Mouse (Mus musculus) heart, embryonic 11.5 days (tissue): ENCODE data around the gene Dync1li1. TPM values are rescaled to one million over a fixed set of nuclear protein-coding genes. Genes with fewer than 3 reads are reported as not detected.

Experiments used
- ATAC-seq: fragments of 200-750 bp; cut with Nextera tagmentation; replicated peaks from 2 replicates; pipeline ENCODE4 v1.8.0; 2017; ENCODE audit warnings: moderate library complexity; ENCODE audit not compliant: insufficient number of reproducible peaks, low FRiP score, low TSS enrichment
- H3K27ac ChIP-seq: fragments of 300-500 bp; sonication (generic); 2 replicates; pipeline ENCODE4 v1.5.1; 2014; ENCODE audit warnings: mild to moderate bottlenecking, low read depth, low read length
- H3K27me3 ChIP-seq: fragments of 300-500 bp; sonication (generic); 2 replicates; pipeline ENCODE4 v1.6.1; 2014; ENCODE audit warnings: mild to moderate bottlenecking, low read length, mixed read lengths; ENCODE audit not compliant: control insufficient read depth, insufficient read depth
- H3K36me3 ChIP-seq: fragments of 300-500 bp; sonication (generic); 2 replicates; pipeline ENCODE4 v1.6.1; 2014; ENCODE audit warnings: mild to moderate bottlenecking, low read length, moderate library complexity, mixed read lengths; ENCODE audit not compliant: control insufficient read depth, insufficient read depth
- H3K4me1 ChIP-seq: fragments of 300-500 bp; sonication (generic); 2 replicates; pipeline ENCODE4 v1.6.1; 2014; ENCODE audit warnings: low read length; ENCODE audit not compliant: control insufficient read depth, insufficient read depth
- H3K4me2 ChIP-seq: fragments of 300-500 bp; sonication (generic); 2 replicates; pipeline ENCODE4 v1.6.1; 2014; ENCODE audit warnings: mild to moderate bottlenecking, moderate library complexity
- H3K4me3 ChIP-seq: fragments of 300-500 bp; sonication (generic); 2 replicates; pipeline ENCODE4 v1.5.1; 2014; ENCODE audit warnings: low read depth, low read length
- H3K9ac ChIP-seq: fragments of 300-500 bp; sonication (generic); 2 replicates; pipeline ENCODE4 v1.6.1; 2014; ENCODE audit warnings: mild to moderate bottlenecking, low read depth, low read length, moderate library complexity
- H3K9me3 ChIP-seq: fragments of 300-500 bp; sonication (generic); replicated peaks from 2 replicates; pipeline ENCODE4 v1.6.1; 2016; ENCODE audit warnings: low read length; ENCODE audit not compliant: control insufficient read depth
- WGBS: fragments of 180-500 bp; shearing (Covaris S2); extraction: QIAGEN DNeasy Blood & Tissue Kit; methylation state at CpG from one replicate; pipeline ENCODE4 v1.1.7; 2014; ENCODE audit not compliant: insufficient replicate concordance; 5-methylcytosine and 5-hydroxymethylcytosine counted together
- polyA plus RNA-seq: library from polyadenylated mRNA; unstranded; fragments of >200 nt; fragmentation: Nextera tagmentation; extraction: Ambion mirVana; gene quantifications from 2 replicates; pipeline ENCODE4 v1.2.1, GENCODE M21; 2014

Gene Dync1li1
- polyA plus RNA-seq, 1 experiment from 2014 or later = 76.1 TPM

- H3K36me3 ChIP-seq = peaks cover 5% of the 10 kb centered on the region
- WGBS = 89% methylated on average over 16 of the region's 16 CpGs
- no peak overlapping the region for H3K4me2 ChIP-seq
- no peak overlapping the region for H3K9ac ChIP-seq
- no peak for ATAC-seq
- H3K27me3 ChIP-seq = no peaks in the 10 kb centered on the region
- H3K9me3 ChIP-seq = no peaks in the 10 kb centered on the region
- no peak overlapping the region for H3K4me3 ChIP-seq
- 0 out of 2 replicates have a peak, but pooled peaks cover 5% of the 10 kb centered on the region for H3K4me1 ChIP-seq
- H3K27ac ChIP-seq = no peak overlapping the region
These were observed 11.5 kb downstream of the Dync1li1 start for GRCm38 (mm10) chr9:114699882-114700665.

GRCm38 (mm10) chr9:114701031-114701430 lies 12.4 kb downstream of the Dync1li1 start:
- 0 out of 2 replicates have a peak, but pooled peaks cover 5% of the 10 kb centered on the region for H3K4me1 ChIP-seq
- no peaks in the 10 kb centered on the region for H3K9me3 ChIP-seq
- no peak for ATAC-seq
- H3K27me3 ChIP-seq = no peaks in the 10 kb centered on the region
- no peak overlapping the region for H3K4me2 ChIP-seq
- H3K4me3 ChIP-seq = no peak overlapping the region
- 79% methylated on average over 2 of the region's 2 CpGs for WGBS
- H3K36me3 ChIP-seq = peaks cover 9% of the 10 kb centered on the region
- H3K9ac ChIP-seq = no peak overlapping the region
- no peak overlapping the region; the same call in 1 of the 2 replicates for H3K27ac ChIP-seq

GRCm38 (mm10) chr9:114701921-114702320 lies 13.3 kb downstream of the Dync1li1 start:
- H3K27me3 ChIP-seq = no peaks in the 10 kb centered on the region
- H3K4me1 ChIP-seq = 0 out of 2 replicates have a peak, but pooled peaks cover 5% of the 10 kb centered on the region
- H3K36me3 ChIP-seq = peaks cover 12% of the 10 kb centered on the region
- H3K9me3 ChIP-seq = no peaks in the 10 kb centered on the region
- 74% methylated on average over 4 of the region's 4 CpGs for WGBS
- no peak for ATAC-seq
- H3K27ac ChIP-seq = no peak overlapping the region
- H3K4me3 ChIP-seq = no peak overlapping the region
- no peak overlapping the region for H3K4me2 ChIP-seq
- no peak overlapping the region for H3K9ac ChIP-seq

- no peaks in the 10 kb centered on the region for H3K9me3 ChIP-seq
- ATAC-seq = no peak
- no peak overlapping the region for H3K4me2 ChIP-seq
- H3K4me1 ChIP-seq = 0 out of 2 replicates have a peak, but pooled peaks cover 2% of the 10 kb centered on the region
- 82% methylated on average over 4 of the region's 4 CpGs for WGBS
- H3K4me3 ChIP-seq = no peak overlapping the region
- H3K27me3 ChIP-seq = no peaks in the 10 kb centered on the region
- no peak overlapping the region for H3K9ac ChIP-seq
- H3K27ac ChIP-seq = no peak overlapping the region
- H3K36me3 ChIP-seq = peaks cover 38% of the 10 kb centered on the region
These were observed 19.2 kb downstream of the Dync1li1 start for GRCm38 (mm10) chr9:114707805-114708204.

- WGBS = 75% methylated on average over 7 of the region's 7 CpGs
- Histone ChIP-seq H3K4me3 (no peak overlapping the region), H3K9me3 (no peaks in the 10 kb centered on the region), H3K4me2 (no peak overlapping the region), H3K27ac (no peak overlapping the region), H3K4me1 (no peaks in the 10 kb centered on the region), H3K9ac (no peak overlapping the region), H3K27me3 (no peaks in the 10 kb centered on the region), H3K36me3 (peaks cover 44% of the 10 kb centered on the region)
- no peak for ATAC-seq
These were observed 21.8 kb downstream of the Dync1li1 start for GRCm38 (mm10) chr9:114710345-114710744.

- Histone ChIP-seq H3K4me2 (no peak overlapping the region), H3K27ac (no peak overlapping the region), H3K36me3 (peaks cover 43% of the 10 kb centered on the region), H3K27me3 (no peaks in the 10 kb centered on the region), H3K9ac (no peak overlapping the region), H3K4me1 (no peaks in the 10 kb centered on the region; the same call in 1 of the 2 replicates), H3K9me3 (no peaks in the 10 kb centered on the region), H3K4me3 (no peak overlapping the region)
- 92% methylated on average over 7 of the region's 7 CpGs for WGBS
- ATAC-seq = no peak
These were observed 24.9 kb downstream of the Dync1li1 start for GRCm38 (mm10) chr9:114713481-114713880.

GRCm38 (mm10) chr9:114716677-114717331 lies 28.2 kb downstream of the Dync1li1 start:
- ATAC-seq = no peak
- Histone ChIP-seq H3K27me3 (no peaks in the 10 kb centered on the region), H3K4me2 (no peak overlapping the region), H3K9me3 (no peaks in the 10 kb centered on the region), H3K4me3 (no peak overlapping the region), H3K36me3 (peaks cover 36% of the 10 kb centered on the region), H3K9ac (no peak overlapping the region), H3K4me1 (no peaks in the 10 kb centered on the region; the same call in 1 of the 2 replicates), H3K27ac (no peak overlapping the region)
- 81% methylated on average over 18 of the region's 18 CpGs for WGBS

- no peak overlapping the region for H3K9ac ChIP-seq
- peaks cover 5% of the 10 kb centered on the region for H3K4me1 ChIP-seq
- peaks cover 17% of the 10 kb centered on the region for H3K36me3 ChIP-seq
- no peak for ATAC-seq
- no peak overlapping the region for H3K27ac ChIP-seq
- no peaks in the 10 kb centered on the region for H3K9me3 ChIP-seq
- H3K4me3 ChIP-seq = no peak overlapping the region
- no peaks in the 10 kb centered on the region for H3K27me3 ChIP-seq
- 8% methylated on average over 3 of the region's 3 CpGs for WGBS
- no peak overlapping the region for H3K4me2 ChIP-seq
These were observed 38.7 kb downstream of the Dync1li1 start for GRCm38 (mm10) chr9:114727315-114727714.
